Mouse (Mus musculus) liver, postnatal 0 days (tissue): ENCODE data around the gene Traf5. TPM values are rescaled to one million over a fixed set of nuclear protein-coding genes. Genes with fewer than 3 reads are reported as not detected.
A peak's percentile ranks its signal among the peaks of the same experiment; 100 is the strongest.

Source experiments
- ATAC-seq: fragments of 200-750 bp; cut with Nextera tagmentation; 2 replicates; pipeline ENCODE4 v1.8.0; 2017; ENCODE audit warnings: mild to moderate bottlenecking, moderate library complexity
- DNase-seq: peaks from one replicate; pipeline ENCODE4 v3.0.0-alpha.2; 2016
- H3K27ac ChIP-seq: fragments of 300-500 bp; sonication (generic); 2 replicates; pipeline ENCODE4 v1.5.1; 2014; ENCODE audit warnings: antibody characterized with exemption, moderate library complexity, mild to moderate bottlenecking, low read depth
- H3K27me3 ChIP-seq: fragments of 300-500 bp; sonication (generic); 2 replicates; pipeline ENCODE4 v1.6.1; 2014; ENCODE audit warnings: low read length, control low read depth, mixed read lengths; ENCODE audit not compliant: insufficient read depth
- H3K36me3 ChIP-seq: fragments of 300-500 bp; sonication (generic); replicated peaks from 2 replicates; pipeline ENCODE4 v1.6.1; 2014; ENCODE audit warnings: mild to moderate bottlenecking, control low read depth, low read length, moderate library complexity, mixed read lengths; ENCODE audit not compliant: insufficient read depth
- H3K4me1 ChIP-seq: fragments of 300-500 bp; sonication (generic); 2 replicates; pipeline ENCODE4 v1.6.1; 2014; ENCODE audit warnings: antibody characterized with exemption, mild to moderate bottlenecking, control low read depth; ENCODE audit not compliant: insufficient read depth
- H3K4me2 ChIP-seq: fragments of 300-500 bp; sonication (generic); 2 replicates; pipeline ENCODE4 v1.6.1; 2014; ENCODE audit warnings: low read depth, mild to moderate bottlenecking, low read length, moderate library complexity, mixed read lengths
- H3K4me3 ChIP-seq: fragments of 300-500 bp; sonication (generic); 2 replicates; pipeline ENCODE4 v1.5.1; 2014; ENCODE audit warnings: low read depth, low read length
- H3K9ac ChIP-seq: fragments of 300-500 bp; sonication (generic); replicated peaks from 2 replicates; pipeline ENCODE4 v1.6.1; 2014; ENCODE audit warnings: mild to moderate bottlenecking, moderate library complexity
- H3K9me3 ChIP-seq: fragments of 300-500 bp; sonication (generic); 2 replicates; pipeline ENCODE4 v1.6.1; 2016; ENCODE audit warnings: mild to moderate bottlenecking, control low read depth, low read length, mixed read lengths
- CTCF ChIP-seq: sonication (generic); IDR thresholded peaks from 2 replicates; pipeline ENCODE4 v1.5.1; 2016; ENCODE audit warnings: antibody characterized with exemption, low read depth
- EP300 ChIP-seq: IDR thresholded peaks from 2 replicates; pipeline ENCODE4 v1.6.1; 2016; ENCODE audit warnings: antibody characterized with exemption, low read depth, mild to moderate bottlenecking
- WGBS: fragments of 180-500 bp; shearing (Covaris S2); extraction: QIAGEN DNeasy Blood & Tissue Kit; methylation state at CpG from one replicate; pipeline ENCODE4 v1.1.7; 2014; ENCODE audit not compliant: insufficient replicate concordance; 5-methylcytosine and 5-hydroxymethylcytosine counted together
- polyA plus RNA-seq: library from polyadenylated mRNA; unstranded; fragments of >200 nt; fragmentation: Nextera tagmentation; extraction: Ambion mirVana; gene quantifications from 2 replicates; pipeline ENCODE4 v1.2.1, GENCODE M21; 2015

The Traf5 gene
- polyA plus RNA-seq, 1 experiment from 2014 or later: 4.2 TPM

DNA sequence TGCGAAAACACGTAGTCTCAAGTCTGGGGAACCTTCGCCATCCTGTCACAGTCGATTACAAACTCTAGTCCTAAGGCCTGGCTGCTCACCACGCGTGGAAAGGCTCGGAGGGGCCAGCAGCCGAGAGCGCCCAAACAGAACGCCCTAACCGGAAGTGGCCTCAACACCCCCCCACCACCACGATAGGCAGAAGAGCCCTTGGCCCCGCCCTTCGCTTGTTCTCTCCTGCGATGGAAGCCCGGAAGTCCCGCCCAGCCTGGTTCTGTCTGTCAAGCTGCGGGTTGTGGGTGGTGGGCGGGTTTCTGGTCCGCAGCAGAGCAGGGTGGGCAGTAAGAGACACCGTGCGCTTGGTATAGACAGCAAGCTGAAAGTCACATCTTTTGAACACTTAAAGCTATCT lies 102.4 kb downstream of the Traf5 start:
- Histone ChIP-seq H3K4me3 (peak overlapping the region; percentile 53), H3K27me3 (no peaks in the 10 kb centered on the region), H3K4me1 (0 out of 2 replicates have a peak, but pooled peaks cover 8% of the 10 kb centered on the region), H3K36me3 (no peaks in the 10 kb centered on the region), H3K4me2 (peak overlapping the region; percentile 79), H3K9ac (peak overlapping the region; percentile 62), H3K9me3 (no peaks in the 10 kb centered on the region), H3K27ac (peak overlapping the region; percentile 75)
- TF ChIP-seq EP300 (no peak), CTCF (no peak)
- ATAC-seq: peak; percentile 91
- peak; percentile 95 for DNase-seq
- 1% methylated on average over 22 of the region's 22 CpGs for WGBS

DNA sequence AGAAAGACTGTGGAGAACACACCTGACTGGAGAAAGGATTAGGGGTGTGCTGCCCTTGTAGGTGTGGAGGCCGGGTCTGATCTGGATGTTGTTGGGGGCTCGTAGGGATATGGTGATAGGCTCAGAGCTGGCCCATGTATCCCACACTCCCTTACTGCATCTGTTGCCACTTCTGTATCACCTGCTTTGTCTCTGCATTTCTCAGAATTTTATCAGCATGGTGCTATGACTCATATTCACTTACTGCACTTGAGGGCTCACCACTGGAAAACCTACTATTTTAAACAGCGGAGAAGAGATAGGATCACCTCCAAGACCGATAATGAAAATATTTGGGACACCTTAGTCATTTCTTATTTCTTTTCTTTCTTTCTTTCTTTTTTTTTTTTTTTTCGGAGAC lies 103.3 kb downstream of the Traf5 start:
- Histone ChIP-seq H3K9ac (no peak overlapping the region), H3K36me3 (no peaks in the 10 kb centered on the region), H3K4me2 (peak overlapping the region; percentile 79), H3K4me3 (no peak overlapping the region), H3K4me1 (0 out of 2 replicates have a peak, but pooled peaks cover 8% of the 10 kb centered on the region), H3K27me3 (no peaks in the 10 kb centered on the region), H3K27ac (no peak overlapping the region), H3K9me3 (no peaks in the 10 kb centered on the region)
- ATAC-seq (no peak), DNase-seq (no peak)
- WGBS: 86% methylated on average over 5 of the region's 5 CpGs
- TF ChIP-seq CTCF: no peak

DNA sequence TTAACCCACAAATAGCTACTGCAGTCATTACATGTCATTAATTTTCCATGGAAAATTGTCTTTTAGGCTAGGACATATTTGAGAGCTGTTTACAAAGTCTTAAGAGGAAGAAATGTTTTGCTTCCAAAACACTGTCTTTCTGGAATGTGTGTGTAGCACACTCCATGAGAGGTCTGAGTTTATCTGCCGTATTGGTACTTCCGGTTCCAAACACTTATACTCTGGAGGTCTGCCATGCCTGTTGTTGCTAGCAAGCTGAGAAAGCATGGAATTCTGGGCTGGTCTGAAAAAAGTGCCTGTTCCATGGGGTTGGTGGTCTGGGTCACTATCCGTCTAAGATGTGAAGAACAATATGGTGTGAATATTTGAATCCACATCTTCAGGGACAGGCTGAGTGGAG lies 103.7 kb downstream of the Traf5 start:
- 75% methylated on average over 3 of the region's 3 CpGs for WGBS
- no peak overlapping the region for H3K9ac ChIP-seq
- H3K4me1 ChIP-seq: 0 out of 2 replicates have a peak, but pooled peaks cover 8% of the 10 kb centered on the region
- no peaks in the 10 kb centered on the region for H3K9me3 ChIP-seq
- TF ChIP-seq EP300 (no peak), CTCF (no peak)
- H3K4me3 ChIP-seq: no peak overlapping the region
- no peaks in the 10 kb centered on the region for H3K27me3 ChIP-seq
- H3K4me2 ChIP-seq: no peak overlapping the region
- ATAC-seq: no peak
- no peaks in the 10 kb centered on the region for H3K36me3 ChIP-seq
- DNase-seq: no peak
- H3K27ac ChIP-seq: no peak overlapping the region

DNA sequence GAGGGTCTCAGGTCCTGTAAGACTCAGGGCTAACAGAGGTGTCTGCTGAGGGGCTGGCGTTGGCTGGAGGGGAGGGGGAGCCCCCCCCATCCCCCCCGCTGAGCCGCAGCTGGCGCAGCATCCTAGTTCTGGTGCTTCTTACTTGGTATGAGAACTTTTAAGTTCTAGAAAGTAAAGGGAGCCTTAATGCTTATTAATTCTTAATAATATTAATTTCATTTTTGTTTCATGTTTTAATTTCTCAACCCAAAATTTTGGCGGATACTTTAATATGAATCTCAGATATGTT lies 104.9 kb downstream of the Traf5 start:
- Histone ChIP-seq H3K27ac (no peak overlapping the region), H3K4me1 (0 out of 2 replicates have a peak, but pooled peaks cover 8% of the 10 kb centered on the region), H3K27me3 (no peaks in the 10 kb centered on the region), H3K4me3 (no peak overlapping the region), H3K36me3 (no peaks in the 10 kb centered on the region), H3K9me3 (no peaks in the 10 kb centered on the region), H3K4me2 (no peak overlapping the region), H3K9ac (no peak overlapping the region)
- WGBS: 50% methylated on average over 5 of the region's 5 CpGs
- TF ChIP-seq CTCF (no peak), EP300 (no peak)
- no peak for ATAC-seq
- no peak for DNase-seq

DNA sequence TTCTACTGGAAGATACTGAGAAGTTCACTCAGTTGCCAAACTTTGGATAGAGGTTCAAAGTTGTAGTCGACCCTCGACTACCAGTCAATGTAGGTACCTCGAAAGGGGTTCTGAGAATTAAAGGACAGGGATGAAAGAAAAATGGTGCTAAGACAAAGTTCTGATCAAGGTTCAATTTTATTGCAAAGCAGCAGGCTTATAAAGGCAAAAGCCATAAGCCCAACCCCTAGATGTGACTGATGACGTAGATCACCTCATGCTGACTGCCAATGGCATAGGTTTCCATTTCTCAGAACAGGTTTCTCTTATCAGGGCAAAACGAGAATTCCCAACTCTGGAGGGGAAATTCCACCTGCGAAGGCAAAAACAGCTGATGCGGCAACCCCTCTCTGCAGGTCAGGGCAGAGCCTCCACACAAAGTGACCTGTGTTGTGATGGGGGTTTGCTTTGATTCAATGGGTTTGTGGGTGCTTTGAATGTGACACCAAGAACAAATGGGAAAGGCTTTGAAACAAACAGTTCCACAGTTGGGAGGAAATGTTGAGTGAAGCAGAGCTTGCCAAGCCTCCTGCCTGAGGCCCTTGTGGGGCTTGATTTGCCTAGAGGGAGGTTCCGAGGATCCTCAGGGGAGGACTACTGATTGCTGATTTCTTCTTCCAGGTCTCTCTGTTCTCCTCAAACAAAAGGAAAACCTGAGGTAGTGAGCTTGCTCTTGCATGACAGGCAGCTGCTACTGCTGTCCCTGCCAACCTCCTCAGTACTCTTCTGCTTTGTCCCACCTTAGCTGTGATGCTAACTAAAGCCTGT lies 105.5 kb downstream of the Traf5 start:
- Histone ChIP-seq H3K36me3 (no peaks in the 10 kb centered on the region), H3K27ac (no peak overlapping the region), H3K4me1 (0 out of 2 replicates have a peak, but pooled peaks cover 8% of the 10 kb centered on the region), H3K4me3 (no peak overlapping the region), H3K27me3 (no peaks in the 10 kb centered on the region), H3K4me2 (no peak overlapping the region), H3K9ac (no peak overlapping the region), H3K9me3 (no peaks in the 10 kb centered on the region)
- TF ChIP-seq CTCF (no peak), EP300 (no peak)
- DNase-seq (no peak), ATAC-seq (no peak)
- WGBS: 62% methylated on average over 8 of the region's 8 CpGs

DNA sequence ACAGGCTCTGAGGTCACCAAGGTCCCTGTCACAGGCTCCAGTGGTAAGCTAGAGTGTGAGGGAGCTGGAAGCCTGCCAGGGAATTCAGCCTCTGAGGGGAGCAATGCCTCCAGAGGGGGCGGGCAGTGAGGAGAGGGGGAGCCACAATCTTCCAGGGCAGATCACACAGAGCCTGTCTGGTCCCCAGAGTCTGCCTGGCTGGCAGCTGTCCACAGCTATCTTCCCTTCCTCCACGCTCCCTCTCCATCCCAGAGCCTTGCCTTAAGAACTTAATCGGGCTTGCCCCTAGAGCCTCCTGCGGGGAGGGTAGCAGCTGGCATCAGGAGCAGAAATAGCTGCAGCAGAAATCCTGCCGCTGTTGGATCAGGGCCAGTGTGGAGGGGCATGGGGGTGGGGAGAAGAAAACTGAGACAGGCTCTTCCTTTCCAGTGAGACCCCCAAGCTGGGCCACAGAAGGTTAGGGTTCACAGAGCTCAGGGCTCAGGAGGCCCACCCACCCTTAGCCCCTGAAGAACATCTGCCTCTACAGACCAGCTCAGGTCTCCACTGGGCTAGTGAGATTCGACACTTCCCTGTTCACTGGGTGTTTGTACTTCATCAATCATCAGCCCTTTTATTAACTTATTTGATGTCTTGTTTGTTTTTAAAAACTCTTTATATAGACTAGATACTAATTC lies 110.8 kb downstream of the Traf5 start:
- H3K27ac ChIP-seq: no peak overlapping the region
- WGBS: 54% methylated on average over 5 of the region's 6 CpGs
- H3K4me1 ChIP-seq: no peaks in the 10 kb centered on the region
- H3K9me3 ChIP-seq: no peaks in the 10 kb centered on the region
- no peak overlapping the region for H3K4me2 ChIP-seq
- DNase-seq (no peak), ATAC-seq (no peak)
- H3K4me3 ChIP-seq: no peak overlapping the region
- TF ChIP-seq CTCF (no peak), EP300 (no peak)
- no peak overlapping the region for H3K9ac ChIP-seq
- no peaks in the 10 kb centered on the region for H3K36me3 ChIP-seq
- no peaks in the 10 kb centered on the region for H3K27me3 ChIP-seq
